ENCODE assay signal across 8 mouse cellular contexts in genomic region chr9:65123552-65124168, GRCm38 (mm10). TPM values are rescaled to one million over a fixed set of nuclear protein-coding genes. Genes with fewer than 3 reads are reported as not detected.
DNase-seq lines count a peak whose midpoint lies in the region; ATAC-seq lines count a peak whose summit lies in the region.

No protein-coding gene starts in this region.

- 5% methylated on average over 48 of the region's 48 CpGs for WGBS in kidney, embryonic 15.5 days

- DNase-seq in left cerebral cortex, postnatal 14 days (ENCODE audit: low spot score in 2 of 2), result peak; percentile 37 to 43
- DNase-seq in left cerebral cortex, adult 8-10 months (ENCODE audit: low spot score in 2 of 2), result no peak
- peak; percentile 47 for DNase-seq in cerebellum, adult 8-10 months
- DNase-seq in lung, postnatal 14 days, result peak; percentile 67
- DNase-seq in splenic B cell, adult 2 months (ENCODE audit: low read depth, low spot score), result peak; percentile 52
- no peak for DNase-seq in c-Kit-positive CD71-positive TER-119-positive erythroid progenitor cells, embryonic 14.5 days (ENCODE audit: low spot score)

- H3K4me2 ChIP-seq in kidney, embryonic 15.5 days, result peak overlapping the region; percentile 95

- H3K27me3 ChIP-seq in kidney, embryonic 15.5 days, result peaks cover 42% of the 10 kb centered on the region
- H3K27me3 ChIP-seq in splenic B cell, adult 2 months (ENCODE audit: control insufficient read depth, insufficient read depth, low read length, poor library complexity, severe bottlenecking), result no peaks in the 10 kb centered on the region

- intact Hi-C loops in left cerebral cortex, postnatal 14 days (cut with DNase I), result loop anchor here (5.0 kb wide), 1 partner anchor 41 kb away; no protein-coding TSS in a partner anchor

- H3K9ac ChIP-seq in kidney, embryonic 15.5 days, result peak overlapping the region; percentile 53

- H3K4me1 ChIP-seq in kidney, embryonic 15.5 days, result peaks cover 21% of the 10 kb centered on the region

- no peak overlapping the region for H3K27ac ChIP-seq in kidney, embryonic 15.5 days

- peaks cover 10% of the 10 kb centered on the region; the same call in 1 of the 2 replicates for H3K36me3 ChIP-seq in kidney, embryonic 15.5 days
- H3K36me3 ChIP-seq in splenic B cell, adult 2 months (ENCODE audit: control insufficient read depth, insufficient read depth, low read length, poor library complexity, severe bottlenecking), result no peaks in the 10 kb centered on the region

- peak; percentile 81 for ATAC-seq in granulocyte monocyte progenitor cell, adult 5-6 weeks (replicated peaks; ENCODE audit: poor library complexity, severe bottlenecking)
- ATAC-seq in kidney, embryonic 15.5 days (replicated peaks; ENCODE audit: low FRiP score), result peak; percentile 50; the same call in 1 of the 2 replicates

- no peaks in the 10 kb centered on the region for H3K9me3 ChIP-seq in kidney, embryonic 15.5 days (replicated peaks)

- peak overlapping the region; percentile 48 for H3K4me3 ChIP-seq in kidney, embryonic 15.5 days (replicated peaks)

RNA-seq across cellular contexts. Expression of gene Igdcc3, which starts 17.3 kb away (rescaled TPM):
- 1 to 10 TPM; 2.8 to 3.8 TPM for total RNA-seq in left cerebral cortex, postnatal 14 days (2021)
- total RNA-seq in left cerebral cortex, adult 8-10 months (2022), result 1 to 10 TPM; 1.2 to 2.1 (median 1.2) TPM
- total RNA-seq in granulocyte monocyte progenitor cell, adult 5-6 weeks (2014; fragmentation: Nextera tagmentation), result not detected in 2 replicates
- total RNA-seq in granulocyte monocyte progenitor cell, adult 5-6 weeks (2017), result not detected in 2 replicates
- 3.5 and 4.2 TPM in 2 replicates for polyA plus RNA-seq in kidney, embryonic 15.5 days (2015; fragmentation: Nextera tagmentation; extraction: Ambion mirVana)

RNA-seq across cellular contexts. Expression of gene Igdcc4, which starts 22.4 kb away (rescaled TPM):
- total RNA-seq in left cerebral cortex, postnatal 14 days (2021), result 10 to 100 TPM; 20.5 to 26.1 TPM
- total RNA-seq in left cerebral cortex, adult 8-10 months (2022), result 10 to 100 TPM; 35.7 to 39.1 (median 36.6) TPM
- 0.38 TPM in 1 of 2 replicates, not detected in the other for total RNA-seq in granulocyte monocyte progenitor cell, adult 5-6 weeks (2014; fragmentation: Nextera tagmentation)
- 0.15 and 0.17 TPM in 2 replicates for total RNA-seq in granulocyte monocyte progenitor cell, adult 5-6 weeks (2017)
- 11.8 and 13.5 TPM in 2 replicates for polyA plus RNA-seq in kidney, embryonic 15.5 days (2015; fragmentation: Nextera tagmentation; extraction: Ambion mirVana)

Comparison
In these comparisons a context has a peak if more than half of its experiments do, and no peak if none do; other contexts are left out.
1. DNase-seq: peak in left cerebral cortex, postnatal 14 days (2 of 2), cerebellum, adult 8-10 months (single experiment), lung, postnatal 14 days (single experiment) and splenic B cell, adult 2 months (single experiment); none in left cerebral cortex, adult 8-10 months (0 of 2) and c-Kit-positive CD71-positive TER-119-positive erythroid progenitor cells, embryonic 14.5 days (single experiment).
2. RNA of gene Igdcc4, which starts 22.4 kb away (total RNA-seq): 35.7 to 39.1 TPM in left cerebral cortex, adult 8-10 months and 20.5 to 26.1 TPM in left cerebral cortex, postnatal 14 days; 0.15 to 0.38 TPM in granulocyte monocyte progenitor cell, adult 5-6 weeks; every median in the first group is over 10 times any median in the second.